Mouse (Mus musculus) spleen, adult 18-20 months (tissue): ENCODE measurements around the gene Chrnb4.

Source experiments
- DNase-seq, 2 experiments: peaks; one replicate each; pipeline ENCODE4 v3.0.0; 2022; ENCODE audit warnings: mixed read lengths in 2 of 2

Chrnb4 gene

GRCm38 (mm10) chr9:55023326-55023725, 25.3 kb downstream of the Chrnb4 start:
- DNase-seq, result no peak

- DNase-seq, result no peak
These were observed 31.7 kb downstream of the Chrnb4 start for GRCm38 (mm10) chr9:55016926-55017325.

DNA sequence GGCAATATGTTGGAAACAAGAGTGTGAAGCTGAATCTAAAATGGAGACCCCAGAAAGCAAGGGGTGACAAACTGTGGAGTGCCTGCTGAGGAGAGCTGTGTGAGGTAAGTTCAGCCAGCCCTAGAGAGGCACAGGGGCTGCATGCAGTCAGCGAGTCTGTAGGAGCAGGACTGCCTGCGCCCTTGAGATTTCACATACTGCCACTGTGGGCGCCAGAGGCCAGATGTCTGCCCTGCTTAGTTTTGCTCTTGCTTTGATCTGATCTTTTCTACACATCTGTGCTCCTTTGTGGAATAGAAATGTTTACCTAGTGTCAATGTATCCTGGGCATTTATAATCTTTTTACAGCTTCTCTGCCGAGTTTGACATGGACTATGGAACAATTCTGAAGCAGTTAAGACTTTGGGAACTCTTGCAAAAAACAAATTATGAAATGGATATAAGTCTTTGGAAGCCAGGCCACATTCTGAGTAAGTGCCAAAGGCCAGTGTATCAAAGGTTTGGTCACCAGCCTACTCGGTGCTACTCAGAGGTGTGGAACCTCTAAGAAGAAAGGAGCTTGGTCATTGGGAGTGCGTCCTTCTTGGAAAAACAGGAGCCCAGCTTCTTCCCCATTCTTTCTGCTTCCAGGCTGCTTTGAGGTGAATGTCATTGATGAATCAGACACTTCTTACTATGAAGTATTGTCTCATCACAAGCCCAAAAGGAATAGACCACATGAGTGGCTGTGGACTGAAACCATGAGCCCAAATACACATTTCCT, 37.8 kb downstream of the Chrnb4 start:
- no peak for DNase-seq

GRCm38 (mm10) chr9:55009692-55010091, 38.9 kb downstream of the Chrnb4 start:
- no peak for DNase-seq

- no peak for DNase-seq
These were observed 45.0 kb downstream of the Chrnb4 start for GRCm38 (mm10) chr9:55003609-55004008.

- DNase-seq, result no peak
These were observed 52.9 kb downstream of the Chrnb4 start for GRCm38 (mm10) chr9:54995645-54996044.

DNA sequence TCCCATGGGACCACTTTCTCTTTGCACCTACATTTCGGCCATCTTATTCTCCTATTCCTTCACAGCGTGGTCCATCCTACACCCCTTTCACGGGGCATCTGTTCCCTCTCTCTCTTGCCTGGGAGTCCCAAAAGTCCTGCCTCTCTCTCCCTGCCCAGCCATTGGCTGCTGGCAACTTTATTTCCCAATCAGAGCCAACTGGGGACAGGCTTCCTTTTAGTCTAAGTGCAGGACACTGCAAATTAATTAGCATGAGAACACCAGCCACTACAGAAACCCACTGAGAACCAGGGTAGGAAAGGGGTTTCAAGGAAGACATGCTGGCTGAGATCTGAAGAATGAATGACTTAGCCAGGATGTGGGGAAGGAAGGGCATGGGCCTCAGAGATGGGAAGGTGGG, 54.2 kb downstream of the Chrnb4 start:
- no peak for DNase-seq

DNA sequence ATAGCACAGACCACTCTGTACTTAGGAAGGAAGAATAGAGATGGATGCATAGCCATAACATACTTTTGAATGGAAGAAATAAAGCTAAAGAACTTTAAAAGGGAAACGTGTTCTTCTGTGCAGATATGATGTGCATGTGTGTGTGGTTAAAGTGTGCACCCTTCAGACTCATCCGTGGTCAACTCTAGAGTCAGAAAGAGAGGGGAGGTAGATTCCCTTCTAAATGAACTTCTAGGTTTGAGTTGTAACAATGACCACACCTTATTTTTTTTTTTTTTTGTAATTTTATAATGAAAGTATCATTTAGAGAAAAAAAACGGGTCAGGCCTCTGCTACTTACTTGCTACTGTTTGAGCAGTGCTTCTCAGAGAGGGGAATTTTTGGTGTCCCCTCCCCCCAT, 58.2 kb downstream of the Chrnb4 start:
- DNase-seq, result no peak

DNA sequence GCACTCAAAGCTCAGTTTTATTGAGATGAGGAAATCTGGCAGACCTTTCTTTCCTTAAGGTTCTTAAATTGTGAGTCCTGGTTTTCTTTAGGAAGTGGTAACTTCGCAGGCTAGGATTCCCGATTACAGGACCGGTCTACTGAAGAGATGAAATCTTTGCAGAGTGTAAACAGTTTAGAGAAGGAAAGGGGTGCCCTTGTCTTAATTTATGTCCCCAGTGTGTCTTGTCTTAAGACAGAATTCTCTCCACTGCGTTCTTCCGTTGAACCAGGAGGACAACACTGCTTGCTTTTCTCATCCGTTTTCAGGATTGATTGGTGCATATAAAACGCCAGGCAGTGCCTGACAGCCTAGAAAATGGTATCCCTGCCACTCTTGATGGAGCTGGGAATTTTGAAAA, 66.2 kb downstream of the Chrnb4 start:
- DNase-seq, result no peak

DNA sequence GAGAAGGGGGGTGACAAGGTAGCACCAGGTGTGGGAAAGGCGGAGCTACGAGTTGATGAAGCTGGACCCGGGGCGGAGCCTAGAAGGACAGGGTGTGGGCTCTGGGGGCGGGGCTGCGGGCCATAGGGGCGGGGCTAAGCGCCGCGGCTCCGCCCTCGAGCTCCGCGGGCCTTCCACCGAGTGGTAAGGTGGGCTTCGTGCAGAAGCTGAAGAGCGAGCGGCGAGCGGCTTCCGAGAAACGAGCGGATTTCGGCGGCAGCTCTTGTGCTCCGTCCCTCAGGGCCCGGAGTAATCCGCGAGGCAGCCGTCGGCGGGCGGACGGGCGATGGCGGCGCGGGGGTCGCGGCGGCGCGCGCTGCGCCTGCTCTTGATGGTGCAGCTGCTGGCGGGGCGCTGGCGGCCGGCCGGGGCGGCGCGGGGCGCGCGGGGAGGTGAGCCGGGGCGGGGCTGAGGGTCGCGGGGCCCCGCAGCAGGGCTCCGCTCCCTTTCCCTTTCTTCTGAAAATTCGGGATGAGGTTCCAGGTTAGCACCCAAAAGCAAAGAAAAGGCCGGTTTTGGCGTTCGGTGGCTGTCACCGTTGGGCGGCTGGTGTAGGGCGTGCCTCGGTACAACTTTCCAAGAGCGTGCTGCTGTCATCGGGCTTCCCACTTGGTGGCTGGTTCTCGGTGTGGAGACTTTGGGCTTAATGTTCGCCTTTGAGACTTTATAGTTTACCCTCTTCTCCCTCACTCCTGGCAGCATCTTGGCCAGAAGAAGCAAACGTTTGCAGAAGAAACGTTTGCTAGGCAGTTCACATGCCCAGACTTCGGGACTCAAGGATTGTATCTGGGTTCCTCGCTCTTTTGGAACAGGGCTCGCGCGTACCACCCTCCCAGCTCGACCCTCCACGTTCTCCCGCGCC, 67.0 kb downstream of the Chrnb4 start:
- DNase-seq, result peak in 1 of 2 experiments; percentile 4

GRCm38 (mm10) chr9:54980674-54981073, 67.9 kb downstream of the Chrnb4 start, which contains the start of gene Chrna5:
TSS of gene Chrna5 (plus strand) at chr9:54980880.
- DNase-seq, result no peak
